8 mouse cellular contexts compared by ENCODE assay signal in the genomic region with DNA sequence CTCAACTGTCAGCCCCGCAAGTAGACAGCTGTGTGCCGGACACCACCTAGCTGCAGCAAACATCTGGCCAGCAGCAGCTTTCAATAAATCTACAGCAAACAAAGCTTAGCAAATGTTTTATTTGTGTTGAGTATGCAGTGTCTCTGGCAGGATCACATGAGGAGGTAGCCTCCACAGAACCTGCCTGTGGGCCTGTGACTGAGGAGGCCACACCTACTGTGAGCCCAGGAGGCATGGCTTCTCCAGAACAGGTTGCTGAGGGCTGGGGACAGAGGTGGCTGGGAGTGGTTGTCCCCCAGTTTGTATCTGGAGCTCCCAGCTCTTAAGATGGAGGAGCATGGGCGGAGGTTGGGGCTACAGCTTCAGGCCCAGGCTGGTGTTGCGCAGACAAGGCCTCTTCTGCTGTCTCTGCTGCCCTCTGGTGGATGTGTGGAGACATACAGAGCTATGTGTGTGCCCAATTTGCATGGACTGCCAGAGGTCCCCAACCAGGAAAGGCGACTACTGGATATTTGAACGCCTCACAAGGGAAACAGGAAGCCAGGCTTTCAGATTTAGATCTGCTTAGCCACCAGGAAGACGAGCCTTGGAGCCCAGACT. TPM values are rescaled to one million over a fixed set of nuclear protein-coding genes. Genes with fewer than 3 reads are reported as not detected.
DNase-seq lines count a peak whose midpoint lies in the region; ATAC-seq and TF ChIP-seq lines count a peak whose summit lies in the region.

No protein-coding gene starts in this region.

- no peak overlapping the region for H3K4me2 ChIP-seq in forebrain, embryonic 12.5 days

- WGBS in forebrain, embryonic 12.5 days, result 37% methylated on average over 7 of the region's 7 CpGs
- whole genome bisulfite sequencing in lung, adult 2 months, result 27% methylated on average over 7 of the region's 7 CpGs
- WGBS in olfactory bulb, adult 2 months, result 31% methylated on average over 7 of the region's 7 CpGs

- 0 out of 2 replicates have a peak overlapping the region, but pooled peaks have one; percentile 36 for H3K27ac ChIP-seq in forebrain, embryonic 12.5 days
- peak overlapping the region; percentile 71 for H3K27ac ChIP-seq in olfactory bulb, adult 2 months (ENCODE audit: insufficient read depth, low read depth, low read length)

- intact Hi-C loops in heart, postnatal 25 days (cut with DNase I), result loop anchor here (1.0 to 10.0 kb wide), 4 partner anchors 23 to 274 kb away; a partner anchor contains a TSS

- peak; percentile 92 for DNase-seq in ES-CJ7 (ENCODE audit: low read depth, low spot score)
- DNase-seq in c-Kit-positive CD71-positive TER-119-positive erythroid progenitor cells, embryonic 14.5 days (ENCODE audit: low spot score), result peak; percentile 87
- DNase-seq in heart, postnatal 25 days (ENCODE audit: low spot score), result peak; percentile 52
- DNase-seq in layer of hippocampus, adult 11-12 months (ENCODE audit: low spot score), result peak; percentile 88
- peak; percentile 70 for DNase-seq in lung, adult 2 months
- DNase-seq in testis, postnatal 14 days (ENCODE audit: low spot score), result peak; percentile 63

- peak; percentile 99 for TF ChIP-seq CTCF in lung, adult 2 months (IDR thresholded peaks at IDR 0.05; ENCODE audit: insufficient read depth, low read length)
- TF ChIP-seq CTCF in olfactory bulb, adult 2 months (IDR thresholded peaks at IDR 0.05; ENCODE audit: insufficient read depth, low read depth, low read length), result peak; percentile 68

- H3K27me3 ChIP-seq in forebrain, embryonic 12.5 days, result no peaks in the 10 kb centered on the region

- no peak overlapping the region for H3K9ac ChIP-seq in forebrain, embryonic 12.5 days

- H3K36me3 ChIP-seq in forebrain, embryonic 12.5 days (replicated peaks), result peaks cover 59% of the 10 kb centered on the region

- peak; percentile 75; the same call in 1 of the 2 replicates for ATAC-seq in forebrain, embryonic 12.5 days (ENCODE audit: low FRiP score)

- peaks cover 6% of the 10 kb centered on the region for H3K4me1 ChIP-seq in forebrain, embryonic 12.5 days
- no peaks in the 10 kb centered on the region for H3K4me1 ChIP-seq in lung, adult 2 months (ENCODE audit: control insufficient read depth, insufficient read depth, low read length)
- H3K4me1 ChIP-seq in olfactory bulb, adult 2 months (ENCODE audit: control insufficient read depth, insufficient read depth, low read length), result peaks cover 13% of the 10 kb centered on the region

- peak; percentile 51; the same call in 1 of the 2 replicates for TF ChIP-seq POLR2A in lung, adult 2 months (IDR thresholded peaks at IDR 0.05; ENCODE audit: borderline replicate concordance, extremely low read depth, low read depth, low read length)
- TF ChIP-seq POLR2A in olfactory bulb, adult 2 months (IDR thresholded peaks at IDR 0.05; ENCODE audit: insufficient read depth, low read depth, low read length), result no peak

- H3K9me3 ChIP-seq in forebrain, embryonic 12.5 days, result no peaks in the 10 kb centered on the region

- no peak overlapping the region for H3K4me3 ChIP-seq in forebrain, embryonic 12.5 days (replicated peaks)
- H3K4me3 ChIP-seq in lung, adult 2 months (replicated peaks; ENCODE audit: extremely low read depth, low read depth, low read length), result no peak overlapping the region
- no peak overlapping the region for H3K4me3 ChIP-seq in olfactory bulb, adult 2 months (ENCODE audit: insufficient read depth, low read depth, low read length)

RNA-seq across cellular contexts. Expression of a gene that starts 5.5 kb away (rescaled TPM):
- 2.6 and 2.9 TPM in 2 replicates for polyA plus RNA-seq in forebrain, embryonic 12.5 days (2016; fragmentation: Nextera tagmentation; extraction: Ambion mirVana)
- total RNA-seq in heart, postnatal 25 days (2021), result 1 to 10 TPM in 1 of 2 experiments, under 1 TPM in 1; 0.61 to 1.5 TPM
- 16.0 and 17.8 TPM in 2 replicates for polyA plus RNA-seq in lung, adult 2 months (2012; rRNA removed)
- polyA plus RNA-seq in olfactory bulb, adult 2 months (2012; ENCODE audit: insufficient read depth, insufficient read length, low replicate concordance, missing spikeins), result not detected in 2 replicates

RNA-seq across cellular contexts. Expression of a gene that starts 8.1 kb away (rescaled TPM):
- 161 and 163 TPM in 2 replicates for polyA plus RNA-seq in forebrain, embryonic 12.5 days (2016; fragmentation: Nextera tagmentation; extraction: Ambion mirVana)
- total RNA-seq in heart, postnatal 25 days (2021), result 10 to 100 TPM; 38.5 to 42.3 TPM
- 136 and 158 TPM in 2 replicates for polyA plus RNA-seq in lung, adult 2 months (2012; rRNA removed)
- polyA plus RNA-seq in olfactory bulb, adult 2 months (2012; ENCODE audit: insufficient read depth, insufficient read length, low replicate concordance, missing spikeins), result 500 TPM in 1 of 2 replicates, not detected in the other

RNA-seq across cellular contexts. Expression of a gene that starts 8.1 kb away (rescaled TPM):
- polyA plus RNA-seq in forebrain, embryonic 12.5 days (2016; fragmentation: Nextera tagmentation; extraction: Ambion mirVana), result 204 and 212 TPM in 2 replicates
- 100 to 1,000 TPM; 119 to 129 TPM for total RNA-seq in heart, postnatal 25 days (2021)
- polyA plus RNA-seq in lung, adult 2 months (2012; rRNA removed), result 148 and 197 TPM in 2 replicates
- not detected in 2 replicates for polyA plus RNA-seq in olfactory bulb, adult 2 months (2012; ENCODE audit: insufficient read depth, insufficient read length, low replicate concordance, missing spikeins)

RNA-seq across cellular contexts. Expression of a gene that starts 10.4 kb away (rescaled TPM):
- 26.5 and 27.4 TPM in 2 replicates for polyA plus RNA-seq in forebrain, embryonic 12.5 days (2016; fragmentation: Nextera tagmentation; extraction: Ambion mirVana)
- total RNA-seq in heart, postnatal 25 days (2021), result 10 to 100 TPM; 17.2 to 19.1 TPM
- 31.1 and 36.5 TPM in 2 replicates for polyA plus RNA-seq in lung, adult 2 months (2012; rRNA removed)
- polyA plus RNA-seq in olfactory bulb, adult 2 months (2012; ENCODE audit: insufficient read depth, insufficient read length, low replicate concordance, missing spikeins), result not detected in 2 replicates

RNA-seq across cellular contexts. Expression of a gene that starts 15.2 kb away (rescaled TPM):
- 75.4 and 79.2 TPM in 2 replicates for polyA plus RNA-seq in forebrain, embryonic 12.5 days (2016; fragmentation: Nextera tagmentation; extraction: Ambion mirVana)
- total RNA-seq in heart, postnatal 25 days (2021), result 10 to 100 TPM; 25.3 to 28.5 TPM
- 20.6 and 34.1 TPM in 2 replicates for polyA plus RNA-seq in lung, adult 2 months (2012; rRNA removed)
- not detected in 2 replicates for polyA plus RNA-seq in olfactory bulb, adult 2 months (2012; ENCODE audit: insufficient read depth, insufficient read length, low replicate concordance, missing spikeins)

Comparison
In these comparisons a context has a peak if more than half of its experiments do, and no peak if none do; other contexts are left out.
1. RNA of a gene that starts 8.1 kb away (polyA plus RNA-seq): 204 to 212 TPM in forebrain, embryonic 12.5 days and 148 to 197 TPM in lung, adult 2 months; not detected in olfactory bulb, adult 2 months; every median in the first group is over 100 times any median in the second.
2. Peak in every context shown above with its lines, with median percentiles within 50 percentile points of each other: DNase-seq.